Mouse (Mus musculus) liver, embryonic 16.5 days (tissue): Measurements from ENCODE around the gene Cd5. TPM values are rescaled to one million over a fixed set of nuclear protein-coding genes. Genes with fewer than 3 reads are reported as not detected.

Source experiments
- ATAC-seq: fragments of 200-750 bp; cut with Nextera tagmentation; 2 replicates; pipeline ENCODE4 v1.8.0; 2017; ENCODE audit warnings: low read depth, mild to moderate bottlenecking, moderate number of reproducible peaks, moderate library complexity
- H3K27ac ChIP-seq: fragments of 300-500 bp; sonication (generic); 2 replicates; pipeline ENCODE4 v1.5.1; 2014; ENCODE audit warnings: mild to moderate bottlenecking, low read length
- H3K27me3 ChIP-seq: fragments of 300-500 bp; sonication (generic); 2 replicates; pipeline ENCODE4 v1.6.1; 2014; ENCODE audit warnings: low read depth, low read length, mixed read lengths; ENCODE audit not compliant: control insufficient read depth, insufficient read depth
- H3K36me3 ChIP-seq: fragments of 300-500 bp; sonication (generic); 2 replicates; pipeline ENCODE4 v1.6.1; 2014; ENCODE audit warnings: mild to moderate bottlenecking; ENCODE audit not compliant: control insufficient read depth, insufficient read depth
- H3K4me1 ChIP-seq: fragments of 300-500 bp; sonication (generic); 2 replicates; pipeline ENCODE4 v1.6.1; 2014; ENCODE audit warnings: low read depth, low read length, mixed read lengths; ENCODE audit not compliant: control insufficient read depth
- H3K4me2 ChIP-seq: fragments of 300-500 bp; sonication (generic); 2 replicates; pipeline ENCODE4 v1.6.1; 2014; ENCODE audit warnings: low read depth, low read length, mixed read lengths
- H3K4me3 ChIP-seq: fragments of 300-500 bp; sonication (generic); 2 replicates; pipeline ENCODE4 v1.5.1; 2014; ENCODE audit warnings: low read depth, mild to moderate bottlenecking, low read length
- H3K9ac ChIP-seq: fragments of 300-500 bp; sonication (generic); 2 replicates; pipeline ENCODE4 v1.6.1; 2014; ENCODE audit warnings: low read depth, low read length
- H3K9me3 ChIP-seq: fragments of 300-500 bp; sonication (generic); replicated peaks from 2 replicates; pipeline ENCODE4 v1.6.1; 2016; ENCODE audit warnings: low read length; ENCODE audit not compliant: control insufficient read depth
- WGBS: fragments of 180-500 bp; shearing (Covaris S2); extraction: QIAGEN DNeasy Blood & Tissue Kit; methylation state at CpG from one replicate; pipeline ENCODE4 v1.1.7; 2014; ENCODE audit not compliant: insufficient replicate concordance; 5-methylcytosine and 5-hydroxymethylcytosine counted together
- polyA plus RNA-seq: library from polyadenylated mRNA; unstranded; fragments of >200 nt; fragmentation: Nextera tagmentation; extraction: Ambion mirVana; gene quantifications from 2 replicates; pipeline ENCODE4 v1.2.1, GENCODE M21; 2015

Gene Cd5
- not detected in 2 replicates for polyA plus RNA-seq

DNA sequence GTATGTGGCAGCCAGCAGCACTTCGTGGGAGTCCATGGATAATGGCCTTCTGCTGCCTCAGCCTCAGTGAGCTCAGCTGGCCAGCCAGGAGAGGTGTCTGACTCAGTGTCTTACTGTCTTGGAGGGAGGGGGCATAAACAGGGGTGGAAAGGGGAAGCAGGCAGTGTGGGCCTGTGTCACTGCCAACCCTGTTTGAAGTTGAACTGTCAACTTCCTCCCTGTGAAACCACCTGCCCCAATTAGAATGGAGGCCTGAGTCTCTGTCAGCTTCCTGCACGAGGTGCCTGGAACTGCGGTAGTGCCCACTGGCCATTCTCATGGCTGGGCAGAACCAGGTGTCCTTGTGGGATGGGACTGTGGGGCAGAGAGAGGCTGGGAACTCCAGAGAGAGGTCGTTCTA is at the start of gene Cd5:
Gene Cd5, minus strand, starts transcription at position 192 of the 400 bp plus-strand sequence.
- Histone ChIP-seq H3K4me2 (no peak within 1 kb of the TSS), H3K36me3 (no peaks in the 10 kb centered on the region), H3K9ac (no peak within 1 kb of the TSS), H3K27me3 (no peaks in the 10 kb centered on the region), H3K4me3 (no peak within 1 kb of the TSS), H3K27ac (no peak within 1 kb of the TSS), H3K4me1 (no peaks in the 10 kb centered on the region), H3K9me3 (no peaks in the 10 kb centered on the region)
- WGBS = 28% methylated on average over 4 of the region's 4 CpGs
- ATAC-seq = no peak

DNA sequence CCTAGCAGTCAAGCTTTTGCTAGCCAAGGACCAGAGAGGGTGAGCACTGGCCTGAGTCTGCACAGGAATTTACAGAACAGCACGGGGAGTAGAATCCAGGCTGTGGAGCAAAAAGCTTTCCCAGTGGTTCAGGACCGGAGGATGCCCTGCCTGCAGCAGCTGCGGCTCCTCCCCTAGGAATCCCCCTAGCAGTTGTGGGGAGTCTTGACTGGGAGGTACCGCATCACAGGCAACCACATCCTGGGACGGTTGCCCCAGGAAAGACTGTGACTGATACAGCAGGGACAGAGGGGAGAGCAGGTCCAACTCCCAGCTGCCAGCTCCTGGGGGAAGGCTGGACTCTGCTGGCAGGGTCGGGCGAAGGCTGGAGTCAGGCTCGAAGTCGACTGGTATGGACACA is 49.4 kb upstream of the Cd5 start:
- Histone ChIP-seq H3K4me2 (no peak overlapping the region), H3K4me1 (no peaks in the 10 kb centered on the region), H3K27ac (no peak overlapping the region), H3K4me3 (no peak overlapping the region), H3K9ac (no peak overlapping the region), H3K9me3 (no peaks in the 10 kb centered on the region), H3K27me3 (no peaks in the 10 kb centered on the region), H3K36me3 (no peaks in the 10 kb centered on the region)
- no peak for ATAC-seq
- 53% methylated on average over 9 of the region's 9 CpGs for WGBS

DNA sequence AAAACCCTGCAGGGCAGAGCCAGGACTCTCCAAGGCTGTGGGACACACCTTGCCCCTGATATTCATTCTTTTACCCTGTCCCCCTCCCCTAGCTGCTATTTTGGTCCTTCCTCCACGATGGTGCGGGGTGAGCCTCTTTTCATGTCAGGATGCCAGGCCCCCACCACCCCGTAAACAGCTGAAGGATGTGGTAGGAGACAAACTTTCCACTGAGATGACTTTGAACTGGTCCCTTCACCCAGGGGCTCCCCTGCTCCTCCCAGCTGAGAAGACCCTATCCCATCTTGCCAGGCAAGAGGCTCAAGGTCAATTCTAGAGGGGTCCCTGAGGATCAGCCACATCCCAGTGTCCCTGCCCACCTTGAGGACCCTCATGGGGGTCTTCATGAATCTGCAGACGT is 48.6 kb upstream of the Cd5 start:
- H3K36me3 ChIP-seq = no peaks in the 10 kb centered on the region
- H3K9me3 ChIP-seq = no peaks in the 10 kb centered on the region
- no peaks in the 10 kb centered on the region for H3K4me1 ChIP-seq
- H3K27ac ChIP-seq = no peak overlapping the region
- H3K27me3 ChIP-seq = no peaks in the 10 kb centered on the region
- ATAC-seq = no peak
- H3K4me3 ChIP-seq = no peak overlapping the region
- H3K9ac ChIP-seq = no peak overlapping the region
- WGBS = 41% methylated on average over 4 of the region's 4 CpGs
- H3K4me2 ChIP-seq = no peak overlapping the region

DNA sequence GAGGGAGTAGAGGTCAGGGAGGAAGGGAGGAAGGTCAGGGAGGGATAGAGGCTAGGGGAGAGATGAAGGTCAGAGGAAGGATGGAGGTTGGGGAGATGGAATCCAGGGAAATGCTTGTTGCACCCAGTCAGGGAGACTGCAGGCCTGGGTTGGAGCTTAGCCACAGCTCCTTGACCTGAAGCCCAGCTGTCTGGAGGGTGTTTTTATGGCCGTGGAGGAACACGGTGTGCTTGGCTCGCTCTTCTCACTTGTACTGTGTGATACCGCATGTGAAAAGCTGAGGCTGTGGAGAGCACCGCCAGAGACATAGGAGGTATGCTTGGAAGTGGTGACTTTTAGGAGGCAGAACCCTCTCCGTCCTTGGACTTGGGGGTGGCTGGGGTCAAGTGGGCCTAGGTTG is 48.0 kb upstream of the Cd5 start:
- ATAC-seq = no peak
- 59% methylated on average over 6 of the region's 6 CpGs for WGBS

DNA sequence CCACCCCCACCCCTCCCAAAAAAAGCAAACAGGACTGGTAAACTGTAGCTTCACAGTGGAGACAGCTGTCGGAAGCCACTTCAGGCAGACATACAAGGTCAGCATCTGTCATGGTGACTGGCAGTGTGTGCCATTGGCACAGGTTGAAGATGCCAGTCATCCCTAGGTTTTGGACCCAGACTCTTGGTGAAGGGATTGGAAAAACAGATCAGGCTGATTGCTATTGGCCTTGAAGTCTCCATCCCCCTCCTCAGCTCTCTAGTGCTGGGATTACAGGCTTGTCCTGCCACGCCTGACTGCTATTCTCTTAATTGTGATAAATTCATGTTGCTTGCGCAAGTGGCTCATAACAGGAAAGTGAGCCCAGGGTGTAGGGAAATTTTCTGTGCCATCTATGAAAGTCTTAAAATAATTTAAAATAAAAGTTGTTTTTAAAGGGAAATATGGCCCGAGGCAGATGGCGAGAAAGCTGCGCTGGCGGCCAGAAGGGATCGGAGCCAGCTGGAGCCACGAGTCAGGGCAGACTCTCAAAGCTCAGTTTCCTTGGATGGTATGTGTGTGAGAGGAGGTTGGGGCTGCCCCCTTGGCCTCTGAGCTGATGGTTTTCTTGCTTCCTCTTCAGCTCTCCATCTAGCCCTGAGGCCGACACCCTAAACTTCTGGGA is 46.1 kb upstream of the Cd5 start:
- no peaks in the 10 kb centered on the region for H3K27me3 ChIP-seq
- ATAC-seq = no peak
- H3K4me1 ChIP-seq = no peaks in the 10 kb centered on the region
- H3K4me2 ChIP-seq = no peak overlapping the region
- no peaks in the 10 kb centered on the region for H3K9me3 ChIP-seq
- H3K9ac ChIP-seq = no peak overlapping the region
- no peak overlapping the region for H3K27ac ChIP-seq
- 72% methylated on average over 10 of the region's 10 CpGs for WGBS
- H3K4me3 ChIP-seq = no peak overlapping the region
- H3K36me3 ChIP-seq = no peaks in the 10 kb centered on the region

More for the DNA sequence above, 48.0 kb upstream of the Cd5 start:
- Histone ChIP-seq H3K36me3 (no peaks in the 10 kb centered on the region), H3K9ac (no peak overlapping the region), H3K4me1 (no peaks in the 10 kb centered on the region), H3K4me2 (no peak overlapping the region), H3K9me3 (no peaks in the 10 kb centered on the region), H3K27me3 (no peaks in the 10 kb centered on the region), H3K27ac (no peak overlapping the region), H3K4me3 (no peak overlapping the region)

DNA sequence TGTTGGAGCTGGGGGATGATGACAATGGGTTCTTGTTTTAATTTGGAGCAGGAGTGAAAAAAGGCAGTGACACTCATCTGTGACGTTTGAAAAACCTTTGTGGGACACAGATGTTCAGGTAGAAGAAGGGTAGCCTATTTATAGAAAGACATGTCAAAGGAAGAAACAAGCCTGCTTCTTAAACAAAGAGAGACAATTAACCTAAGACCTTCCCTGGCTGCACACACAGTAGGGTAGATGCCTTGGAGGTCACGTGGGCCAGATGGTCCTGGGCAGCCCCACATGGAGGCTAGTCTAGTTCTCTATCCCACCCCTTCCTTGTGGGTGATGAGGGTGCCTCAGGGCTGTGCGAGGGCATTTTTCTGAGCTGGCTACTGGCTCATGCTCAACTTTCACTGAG is 45.3 kb upstream of the Cd5 start:
- no peak overlapping the region for H3K4me2 ChIP-seq
- H3K9ac ChIP-seq = no peak overlapping the region
- ATAC-seq = no peak
- H3K4me1 ChIP-seq = no peaks in the 10 kb centered on the region
- no peaks in the 10 kb centered on the region for H3K27me3 ChIP-seq
- H3K4me3 ChIP-seq = no peak overlapping the region
- WGBS = 27% methylated on average over 3 of the region's 3 CpGs
- H3K36me3 ChIP-seq = no peaks in the 10 kb centered on the region
- no peaks in the 10 kb centered on the region for H3K9me3 ChIP-seq
- H3K27ac ChIP-seq = no peak overlapping the region

DNA sequence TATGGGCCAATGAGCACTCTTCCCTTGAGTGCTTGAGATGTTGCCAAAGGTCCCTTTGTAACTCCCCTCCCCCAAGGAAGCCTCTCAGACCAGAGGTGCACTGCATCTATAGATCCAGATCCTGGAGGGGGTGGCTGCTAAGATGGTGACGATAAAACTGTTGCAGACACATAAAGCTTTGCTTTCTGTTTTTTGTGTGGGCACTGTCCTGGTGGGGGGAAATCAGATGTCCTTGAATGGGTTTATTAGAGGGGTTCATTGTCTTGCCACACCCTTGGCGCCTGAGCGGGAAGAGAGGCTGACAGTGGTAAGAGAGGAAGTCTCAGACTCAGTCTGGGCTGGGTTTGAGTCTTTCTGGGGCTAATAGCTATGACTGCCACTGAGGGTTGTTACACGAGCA is 44.4 kb upstream of the Cd5 start:
- Histone ChIP-seq H3K4me3 (no peak overlapping the region), H3K9ac (no peak overlapping the region), H3K27ac (no peak overlapping the region), H3K4me2 (no peak overlapping the region), H3K27me3 (no peaks in the 10 kb centered on the region), H3K4me1 (no peaks in the 10 kb centered on the region), H3K36me3 (no peaks in the 10 kb centered on the region), H3K9me3 (no peaks in the 10 kb centered on the region)
- ATAC-seq = no peak
- WGBS = 39% methylated on average over 4 of the region's 4 CpGs

DNA sequence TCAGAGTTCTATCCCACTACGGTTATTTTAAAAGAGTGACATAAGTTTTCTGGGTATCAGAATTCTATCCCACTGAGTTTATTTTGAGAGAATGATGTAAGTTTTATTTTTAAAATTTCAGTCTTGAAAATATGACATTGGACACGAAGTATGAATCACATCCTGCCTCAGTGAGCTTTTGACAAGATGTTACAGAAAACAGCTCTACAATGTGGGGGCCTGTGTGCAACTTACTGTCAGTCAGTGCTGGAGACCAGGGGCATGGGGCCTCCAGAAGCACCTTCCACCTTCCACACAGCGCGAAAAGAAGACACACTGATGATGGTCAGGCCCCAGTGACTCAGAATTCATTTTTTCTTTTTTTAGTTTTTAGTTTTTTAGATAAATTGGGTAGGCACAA is 42.8 kb upstream of the Cd5 start:
- Histone ChIP-seq H3K27ac (no peak overlapping the region), H3K9me3 (no peaks in the 10 kb centered on the region), H3K27me3 (no peaks in the 10 kb centered on the region), H3K4me1 (no peaks in the 10 kb centered on the region), H3K9ac (no peak overlapping the region), H3K4me3 (no peak overlapping the region), H3K36me3 (no peaks in the 10 kb centered on the region), H3K4me2 (no peak overlapping the region)
- no peak for ATAC-seq
- WGBS = 56% methylated on average over 4 of the region's 4 CpGs

DNA sequence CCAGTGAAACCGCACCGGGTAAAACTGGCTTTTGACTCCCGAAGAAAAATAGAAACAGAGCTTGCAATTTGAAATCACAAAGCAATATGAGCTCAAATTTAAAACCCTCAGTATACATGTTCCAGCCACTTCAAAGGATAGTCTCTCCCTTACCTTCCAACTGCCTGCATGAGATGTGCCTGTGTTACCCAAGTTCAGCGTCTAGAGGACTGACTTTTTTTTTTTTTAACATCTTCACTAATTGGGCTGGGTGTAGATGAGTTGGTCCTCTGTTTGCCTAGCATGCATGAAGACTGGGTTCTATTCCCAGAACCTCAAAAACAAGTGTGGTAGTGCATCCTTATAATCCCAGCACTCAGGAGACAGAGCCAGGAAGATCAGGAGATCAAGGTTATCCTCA is 38.1 kb upstream of the Cd5 start:
- no peak for ATAC-seq
- H3K36me3 ChIP-seq = no peaks in the 10 kb centered on the region
- no peak overlapping the region for H3K9ac ChIP-seq
- H3K4me2 ChIP-seq = no peak overlapping the region
- no peak overlapping the region for H3K27ac ChIP-seq
- H3K4me1 ChIP-seq = no peaks in the 10 kb centered on the region
- no peaks in the 10 kb centered on the region for H3K9me3 ChIP-seq
- no peak overlapping the region for H3K4me3 ChIP-seq
- WGBS = 73% methylated on average over 4 of the region's 4 CpGs
- no peaks in the 10 kb centered on the region for H3K27me3 ChIP-seq
